Mouse (Mus musculus) c-Kit-positive CD71-negative TER-119-negative erythroid progenitor cells, embryonic 14.5 days (primary cell): ENCODE data around the gene Noct.

Experiments
- DNase-seq: peaks from one replicate; pipeline ENCODE4 v3.0.0-alpha.2; 2013; ENCODE audit warnings: low read depth

Noct gene

DNA sequence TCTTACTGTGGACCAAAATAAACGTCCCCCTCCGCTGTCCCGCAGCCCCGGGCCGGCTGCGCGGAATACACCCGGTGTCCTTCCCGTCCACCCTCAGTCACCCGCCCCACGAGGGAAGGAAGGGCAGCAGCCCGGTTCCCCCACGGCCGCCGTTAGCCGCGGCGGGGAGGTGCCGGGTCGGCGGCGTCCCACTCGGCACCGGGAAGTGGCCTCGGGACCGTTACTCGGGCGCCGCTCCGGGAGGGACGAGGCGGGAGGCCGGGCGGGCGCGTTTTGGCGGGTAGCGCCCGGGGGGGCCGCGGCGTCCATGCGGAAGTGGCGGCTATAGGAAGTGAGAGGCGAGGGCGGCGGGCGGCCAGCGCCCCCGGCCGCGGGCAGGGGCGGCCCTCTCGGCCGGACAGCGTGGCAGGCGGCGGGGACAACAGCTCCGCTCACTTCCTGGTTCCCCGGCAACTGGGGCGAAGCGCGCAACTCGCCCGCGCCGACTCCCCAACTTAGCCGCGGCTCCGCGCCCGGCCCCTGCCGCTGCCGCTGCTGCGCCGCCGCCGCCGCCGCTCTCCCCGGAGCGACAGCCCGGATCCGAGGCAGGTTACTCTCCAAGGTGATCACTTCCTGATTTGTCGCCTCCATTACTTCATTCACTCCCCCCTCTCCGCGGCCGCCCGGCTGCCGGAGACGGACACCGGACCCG is 52.3 kb downstream of the Noct start:
- peak; percentile 19 for DNase-seq

- peak; percentile 56 for DNase-seq
Measured at GRCm38 (mm10) chr3:51277201-51278150, 53.2 kb downstream of the Noct start.

DNA sequence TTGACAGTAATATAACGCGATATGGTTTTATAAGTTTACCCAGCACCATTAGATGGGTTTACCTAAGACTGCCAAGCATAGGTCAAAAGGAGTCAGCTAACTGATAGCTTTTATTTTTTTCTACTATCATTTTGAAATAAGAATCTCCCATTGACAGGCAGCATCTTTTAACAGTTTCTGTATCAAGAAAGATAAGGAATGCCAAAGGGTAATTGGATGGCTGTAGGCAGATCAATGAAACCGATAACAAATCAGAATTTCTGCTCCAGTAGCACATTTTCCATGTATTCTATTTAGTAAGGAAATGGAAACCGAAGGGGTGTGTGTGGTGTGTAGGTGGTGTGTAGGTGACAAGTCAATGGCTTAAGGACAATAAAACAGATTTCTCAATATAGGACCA is 54.2 kb downstream of the Noct start:
- no peak for DNase-seq

DNA sequence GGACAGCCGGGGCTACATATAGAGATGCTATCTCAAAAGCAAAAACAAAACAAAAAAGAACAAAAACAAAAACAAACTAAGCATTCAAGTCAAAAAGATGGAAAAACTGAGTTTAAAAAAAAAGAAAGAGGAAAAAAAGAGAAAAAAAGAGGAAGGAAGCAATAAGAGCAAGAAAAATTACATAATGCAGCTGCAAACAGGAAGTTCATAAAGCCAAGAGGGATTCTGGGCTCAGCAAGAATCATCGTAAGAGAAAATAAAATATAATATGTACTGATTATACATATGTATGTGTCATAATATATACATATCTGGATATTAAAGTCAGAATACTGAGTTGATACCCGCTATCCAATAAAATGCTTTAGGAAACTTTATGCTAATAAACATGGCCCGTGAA is 57.5 kb downstream of the Noct start:
- DNase-seq, result no peak

- no peak for DNase-seq
Measured at GRCm38 (mm10) chr3:51284375-51284774, 60.1 kb downstream of the Noct start.

GRCm38 (mm10) chr3:51288880-51289821 is 64.9 kb downstream of the Noct start:
- DNase-seq, result peak; percentile 76

DNA sequence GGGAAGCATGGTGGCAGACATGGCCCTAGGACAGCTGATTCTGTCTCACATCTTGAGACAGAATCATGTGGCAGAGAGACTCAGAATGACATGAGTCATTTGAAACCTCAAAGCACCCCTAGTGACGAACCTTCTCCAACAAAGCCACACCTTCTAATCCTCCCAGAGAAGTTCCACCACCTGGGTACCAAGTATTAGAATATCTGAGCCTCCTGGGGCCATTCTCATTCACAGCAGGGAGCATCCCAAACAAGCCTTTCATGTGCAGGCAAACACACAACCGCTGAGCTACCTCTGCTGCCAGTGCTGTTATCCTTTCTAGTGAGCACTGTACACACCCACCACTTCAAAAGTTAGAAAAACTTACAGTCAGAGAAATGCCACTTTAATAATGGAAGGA is 70.0 kb downstream of the Noct start:
- no peak for DNase-seq

DNA sequence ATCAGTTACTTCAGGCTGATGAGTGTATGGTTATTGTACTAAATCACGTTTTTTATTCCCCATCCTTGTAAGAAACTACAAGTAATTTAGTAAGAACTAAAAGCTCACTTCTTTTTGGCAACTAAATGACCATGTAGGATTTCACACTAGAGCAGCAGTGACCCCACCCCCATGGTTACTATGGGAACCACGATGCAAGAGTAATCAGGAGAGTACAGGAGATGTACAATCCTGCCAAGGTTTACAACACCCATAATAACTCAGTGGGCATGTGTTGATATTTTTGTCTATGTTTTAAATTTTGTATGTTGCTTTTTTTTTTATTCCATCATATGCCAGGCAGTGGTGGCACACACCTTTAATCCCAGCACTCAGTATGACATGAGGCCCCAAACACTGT is 71.0 kb downstream of the Noct start:
- no peak for DNase-seq

GRCm38 (mm10) chr3:51296790-51297189 is 72.5 kb downstream of the Noct start:
- no peak for DNase-seq
